Mouse (Mus musculus) erythroblast, embryonic 14.5 days (primary cell): ENCODE data around the gene Fgl2.

Experiments
- GATA1 ChIP-seq: IDR thresholded peaks from 2 replicates; pipeline ENCODE4 v1.6.1; 2012; ENCODE audit warnings: low read length, inconsistent platforms, mixed read lengths
- TAL1 ChIP-seq: IDR thresholded peaks from 3 replicates; pipeline ENCODE4 v1.6.1; 2012; ENCODE audit warnings: low read length, inconsistent platforms, mixed read lengths

DNA sequence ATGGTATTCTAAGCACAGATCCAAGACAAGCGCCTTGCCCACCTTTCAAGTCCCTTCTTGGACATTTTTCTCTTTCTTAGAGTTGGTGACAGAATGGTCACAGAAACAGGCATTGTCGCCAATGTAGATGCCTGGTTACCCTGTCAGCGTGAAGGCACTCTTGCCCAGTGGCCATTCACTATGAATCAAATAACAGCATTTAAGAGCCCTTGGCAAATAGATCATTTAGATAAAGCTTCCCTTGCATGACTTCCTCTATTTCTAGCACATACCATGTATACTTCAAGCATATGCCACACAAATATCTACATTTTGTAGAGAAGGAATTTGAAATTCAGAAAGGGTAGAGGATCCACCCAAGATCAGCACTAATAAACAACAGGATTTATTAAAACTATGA lies 40.9 kb downstream of the Fgl2 start:
- TF ChIP-seq TAL1 (no peak), GATA1 (no peak)
